Mouse (Mus musculus) kidney, adult 2 months (tissue): ENCODE results near the gene Trpm1. TPM values are rescaled to one million over a fixed set of nuclear protein-coding genes. Genes with fewer than 3 reads are reported as not detected.
"Not testable (repeated sequence)": the region's sequence is repeated elsewhere in the genome, so short reads cannot be mapped to it uniquely, and the experiment has no call there.

Source experiments
- DNase-seq: peaks from one replicate; pipeline ENCODE4 v3.0.0; 2021
- H3K27ac ChIP-seq: fragments of 200-500 bp; 2 replicates; pipeline ENCODE4 v1.5.1; 2012; ENCODE audit warnings: low read depth, low read length, control low read depth, inconsistent platforms; ENCODE audit not compliant: insufficient read depth
- H3K27me3 ChIP-seq: fragments of 200-500 bp; replicated peaks from 2 replicates; pipeline ENCODE4 v1.6.1; 2012; ENCODE audit warnings: mild to moderate bottlenecking, moderate library complexity, low read length, inconsistent platforms; ENCODE audit not compliant: control insufficient read depth, insufficient read depth
- H3K36me3 ChIP-seq: fragments of 200-500 bp; 2 replicates; pipeline ENCODE4 v1.6.1; 2012; ENCODE audit warnings: mild to moderate bottlenecking, moderate library complexity, low read length, inconsistent platforms; ENCODE audit not compliant: control insufficient read depth, insufficient read depth
- H3K4me1 ChIP-seq: fragments of 200-500 bp; 2 replicates; pipeline ENCODE4 v1.6.1; 2011; ENCODE audit warnings: low read length; ENCODE audit not compliant: control insufficient read depth, insufficient read depth
- H3K4me3 ChIP-seq: fragments of 200-500 bp; 2 replicates; pipeline ENCODE4 v1.5.1; 2011; ENCODE audit warnings: mild to moderate bottlenecking, low read depth, low read length, control low read depth; ENCODE audit not compliant: insufficient read depth
- CTCF ChIP-seq: fragments of 200-500 bp; conservative IDR thresholded peaks from 2 replicates; pipeline ENCODE4 v1.5.1; 2011; ENCODE audit warnings: low read depth, mild to moderate bottlenecking, control low read depth, low read length, moderate library complexity, mixed read lengths; ENCODE audit not compliant: insufficient read depth, insufficient read length
- POLR2A ChIP-seq: fragments of 200-500 bp; IDR thresholded peaks from one replicate; pipeline ENCODE4 v1.6.1; 2011; ENCODE audit warnings: low read depth, low read length, control low read depth
- WGBS: fragments of 180-500 bp; shearing (Covaris S2); methylation state at CpG from one replicate; pipeline ENCODE4 v1.1.7; 2018; 5-methylcytosine and 5-hydroxymethylcytosine counted together
- polyA plus RNA-seq: library from polyadenylated mRNA; depleted of rRNA; stranded (reverse); fragments of >200 nt; gene quantifications from 2 replicates; pipeline ENCODE4 v1.2.3, GENCODE M21; 2012; rRNA removed

Gene Trpm1
- polyA plus RNA-seq, result 0.31 and 0.60 TPM in 2 replicates

DNA sequence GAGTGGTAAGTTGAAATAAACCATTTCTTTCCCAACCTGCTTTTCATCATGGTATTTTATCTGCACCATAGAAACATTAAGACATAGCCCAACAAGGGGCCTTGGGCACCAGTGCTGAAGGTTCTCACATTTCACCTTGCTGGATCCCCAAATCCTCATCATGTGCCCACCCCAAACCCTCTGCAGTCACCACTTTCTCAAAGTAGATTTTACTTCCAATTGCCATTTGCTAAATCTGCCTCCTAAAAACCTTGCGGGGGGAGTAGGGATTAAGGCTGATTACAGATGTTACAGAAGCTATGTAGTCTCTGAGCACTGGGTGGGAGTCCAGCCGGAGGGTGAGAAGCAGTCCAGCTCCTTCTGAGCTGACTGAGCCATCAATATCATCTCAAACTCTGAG lies at the start of gene Trpm1:
Trpm1 (plus strand) TSS at position 301 of the 400 bp plus-strand sequence.
- Histone ChIP-seq H3K27me3 (no peaks in the 10 kb centered on the region), H3K36me3 (no peaks in the 10 kb centered on the region), H3K4me3 (no peak within 1 kb of the TSS), H3K27ac (no peak within 1 kb of the TSS), H3K4me1 (peaks cover 7% of the 10 kb centered on the region)
- TF ChIP-seq POLR2A (no peak), CTCF (no peak)
- WGBS, result 95% methylated on average over 2 of the region's 2 CpGs
- no peak for DNase-seq

DNA sequence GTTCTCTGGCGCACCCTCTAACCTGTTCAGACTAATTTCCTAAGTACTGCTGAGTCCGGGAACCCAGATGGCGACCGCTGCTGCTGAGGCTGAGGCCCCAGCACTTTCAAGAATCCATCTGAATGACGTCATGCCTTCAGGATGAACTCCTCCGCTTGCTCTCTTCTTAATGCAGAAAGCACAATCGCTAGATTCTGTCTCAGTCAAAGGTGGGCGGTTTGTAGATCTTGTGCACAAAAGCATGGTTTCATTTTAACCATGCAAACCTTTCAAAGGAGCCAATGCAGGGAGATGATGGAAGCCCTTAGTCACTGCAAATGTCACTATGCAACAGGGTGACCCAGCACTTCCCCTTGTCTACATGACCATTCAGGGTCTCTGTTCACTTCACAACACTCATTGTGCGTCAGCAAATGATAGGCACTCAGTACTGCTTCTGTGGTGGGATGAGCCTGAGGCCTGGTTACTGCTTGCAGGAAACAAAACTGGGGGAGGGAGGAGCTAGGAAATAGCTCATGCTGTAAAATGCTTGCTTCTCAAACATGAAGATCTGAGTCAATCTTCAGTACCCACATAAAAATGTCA lies 31.4 kb upstream of the Trpm1 start:
- no peak for TF ChIP-seq CTCF
- no peak for TF ChIP-seq POLR2A
- H3K36me3 ChIP-seq, result no peaks in the 10 kb centered on the region
- no peak for DNase-seq
- H3K27ac ChIP-seq, result no peak overlapping the region
- H3K4me1 ChIP-seq, result no peaks in the 10 kb centered on the region
- H3K27me3 ChIP-seq, result no peaks in the 10 kb centered on the region
- 86% methylated on average over 9 of the region's 9 CpGs for WGBS
- H3K4me3 ChIP-seq, result no peak overlapping the region

DNA sequence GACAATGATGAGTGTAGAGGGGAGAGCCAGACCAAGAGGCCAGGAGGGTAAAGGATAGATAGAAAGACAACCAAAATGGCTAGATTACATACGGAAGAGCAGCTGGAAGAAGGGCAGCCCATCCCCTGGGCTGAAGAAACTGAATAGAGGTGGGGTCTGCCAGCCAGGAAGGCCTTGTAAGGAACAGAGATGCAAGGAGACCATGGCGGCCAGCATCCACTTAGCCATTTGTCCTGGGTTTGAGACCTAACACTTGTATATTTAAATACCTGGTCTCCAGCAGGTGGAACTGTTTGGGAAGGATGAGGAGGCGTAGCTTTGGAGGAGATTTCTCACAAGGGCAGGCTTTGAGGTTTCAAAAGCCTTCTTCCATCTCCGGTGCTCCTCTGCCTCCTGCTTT lies 29.9 kb upstream of the Trpm1 start:
- Histone ChIP-seq H3K27me3 (no peaks in the 10 kb centered on the region), H3K4me1 (no peaks in the 10 kb centered on the region), H3K36me3 (no peaks in the 10 kb centered on the region), H3K27ac (no peak overlapping the region), H3K4me3 (no peak overlapping the region)
- WGBS, result 87% methylated on average over 4 of the region's 4 CpGs
- TF ChIP-seq CTCF (no peak), POLR2A (no peak)
- no peak for DNase-seq

DNA sequence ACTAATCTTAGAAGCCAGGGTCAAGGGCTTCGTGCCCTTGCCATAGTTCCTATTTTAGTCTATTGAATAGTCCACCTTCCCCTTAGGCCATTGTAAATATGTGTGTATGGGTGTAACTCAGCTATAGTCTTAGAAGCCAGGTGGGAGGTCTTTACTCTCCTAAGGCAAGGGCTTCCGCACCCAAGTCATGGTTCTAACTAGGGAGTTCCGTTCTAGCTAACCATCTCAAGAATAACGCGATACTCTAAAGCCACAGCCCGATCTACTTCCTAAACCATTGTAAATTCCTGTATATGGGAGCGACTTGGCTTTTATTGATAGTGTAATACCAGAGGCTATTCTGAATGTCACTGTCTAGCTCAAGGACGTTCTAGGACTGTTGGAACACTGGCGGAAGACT lies 27.6 kb upstream of the Trpm1 start:
- H3K27me3 ChIP-seq, result not testable (repeated sequence)

DNA sequence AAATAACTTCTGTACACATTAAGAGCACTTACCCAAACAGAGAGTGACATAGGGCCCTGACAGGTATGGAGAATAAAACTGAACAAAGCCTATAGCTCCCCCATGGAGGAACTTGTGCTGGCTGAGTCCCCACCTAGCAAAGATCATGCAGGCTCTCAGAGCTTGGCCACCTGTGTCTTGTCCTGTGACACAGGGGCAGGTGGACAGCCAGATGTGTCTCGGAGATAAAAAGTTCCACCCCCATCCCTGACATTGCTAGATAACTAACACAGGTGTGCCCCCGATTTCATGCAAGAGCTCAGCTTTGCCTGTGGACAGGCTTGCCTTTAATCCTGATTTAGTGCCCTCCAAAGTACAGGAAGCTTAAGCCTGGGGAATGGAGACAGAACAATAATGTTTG lies 13.8 kb upstream of the Trpm1 start:
- no peak overlapping the region for H3K4me3 ChIP-seq
- H3K4me1 ChIP-seq, result no peaks in the 10 kb centered on the region
- DNase-seq, result no peak
- H3K27ac ChIP-seq, result no peak overlapping the region
- WGBS, result 63% methylated on average over 2 of the region's 2 CpGs
- H3K27me3 ChIP-seq, result no peaks in the 10 kb centered on the region
- no peaks in the 10 kb centered on the region for H3K36me3 ChIP-seq
- TF ChIP-seq POLR2A, result no peak
- no peak for TF ChIP-seq CTCF

More for the DNA sequence above, 27.6 kb upstream of the Trpm1 start:
- WGBS, result 94% methylated on average over 9 of the region's 9 CpGs
- not testable (repeated sequence) for H3K4me1 ChIP-seq, H3K36me3 ChIP-seq, DNase-seq, H3K27ac ChIP-seq, H3K4me3 ChIP-seq

DNA sequence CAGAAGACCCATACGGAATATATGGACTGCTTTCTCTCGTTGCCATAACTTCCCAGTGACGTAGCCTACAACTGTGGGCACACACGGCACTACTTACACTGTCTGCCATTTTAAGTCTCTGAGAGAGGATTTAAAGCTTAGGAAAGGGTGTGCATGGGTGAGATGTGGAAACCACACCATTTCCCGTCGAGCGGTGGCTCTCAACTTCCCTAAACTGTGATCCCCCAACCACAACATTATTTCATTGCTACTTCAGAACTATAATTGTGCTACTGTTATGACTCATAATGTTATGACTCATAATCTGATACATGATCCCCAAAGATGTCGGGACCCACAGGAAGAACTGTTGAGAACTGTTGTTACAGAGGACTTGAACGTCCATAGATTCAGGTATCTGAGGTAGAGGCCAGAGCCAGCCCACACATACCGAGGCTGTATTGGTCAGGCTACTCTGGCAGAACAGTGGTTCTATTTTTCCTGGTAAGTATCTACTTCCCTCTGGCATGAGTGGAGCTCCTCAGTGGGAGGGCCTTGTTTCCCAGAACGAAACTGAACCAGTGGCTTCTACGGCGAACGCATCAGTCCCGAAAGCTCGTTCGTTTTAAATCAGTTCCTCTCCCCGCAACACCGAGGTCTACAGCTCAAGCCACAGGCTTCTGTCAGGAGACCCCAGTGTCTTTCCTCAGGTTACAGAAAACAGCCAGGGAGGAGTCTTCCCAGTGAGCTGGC lies 12.2 kb upstream of the Trpm1 start:
- no peaks in the 10 kb centered on the region for H3K27me3 ChIP-seq
- 72% methylated on average over 19 of the region's 19 CpGs for WGBS
- TF ChIP-seq CTCF, result no peak
- TF ChIP-seq POLR2A, result no peak
- peak; percentile 17 for DNase-seq
- no peaks in the 10 kb centered on the region for H3K4me1 ChIP-seq
- no peak overlapping the region for H3K27ac ChIP-seq
- no peaks in the 10 kb centered on the region for H3K36me3 ChIP-seq
- no peak overlapping the region for H3K4me3 ChIP-seq

DNA sequence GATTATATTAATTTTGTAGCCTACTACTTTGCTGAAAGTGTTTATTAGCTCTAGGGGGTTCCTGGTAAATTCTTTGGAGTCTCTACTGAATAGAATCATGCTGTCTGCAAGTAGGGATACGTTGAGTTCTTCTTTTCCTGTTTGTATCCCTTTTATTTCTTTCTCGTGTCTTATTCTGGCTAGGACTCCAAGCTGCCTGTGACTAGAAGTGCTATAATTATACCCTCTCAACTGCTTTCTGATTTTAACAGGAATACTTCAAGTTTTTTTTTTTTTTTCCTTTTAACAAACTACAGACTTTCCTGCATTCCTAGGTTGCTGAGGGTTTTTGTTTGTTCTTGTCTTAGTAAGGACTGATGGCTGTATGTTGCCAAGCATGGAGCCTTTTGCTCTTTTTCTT lies 4.3 kb upstream of the Trpm1 start:
- TF ChIP-seq CTCF (no peak), POLR2A (no peak)
- Histone ChIP-seq H3K27me3 (no peaks in the 10 kb centered on the region), H3K36me3 (no peaks in the 10 kb centered on the region), H3K4me3 (no peak overlapping the region), H3K4me1 (no peaks in the 10 kb centered on the region), H3K27ac (no peak overlapping the region)
- DNase-seq, result no peak
- WGBS, result 58% methylated on average over 2 of the region's 2 CpGs
